Mouse (Mus musculus) thymus, postnatal 4 days (tissue): ENCODE measurements around the gene Tlr2.
A peak's percentile ranks its signal among the peaks of the same experiment; 100 is the strongest.

Experiments
- DNase-seq: peaks from one replicate; pipeline ENCODE4 v3.0.0; 2021

Gene Tlr2

DNA sequence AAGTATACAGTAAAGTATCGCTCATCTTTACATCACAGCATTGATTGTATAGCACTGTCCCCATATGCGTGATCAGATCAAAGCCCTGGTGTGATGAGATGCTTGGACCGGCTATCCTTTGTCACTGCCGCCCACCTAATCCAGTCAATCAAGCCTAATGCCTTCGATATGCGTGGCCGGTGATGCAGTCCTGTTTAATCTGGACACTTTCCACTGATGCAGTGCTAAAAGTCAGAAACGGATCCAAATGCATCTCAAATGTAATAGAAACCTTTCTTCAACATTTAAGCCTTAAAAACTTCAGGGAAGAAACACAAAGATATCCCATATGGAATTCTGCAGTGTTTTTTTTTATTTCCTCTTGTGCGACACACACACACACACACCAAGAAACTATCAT lies 13.9 kb downstream of the Tlr2 start:
- no peak for DNase-seq

DNA sequence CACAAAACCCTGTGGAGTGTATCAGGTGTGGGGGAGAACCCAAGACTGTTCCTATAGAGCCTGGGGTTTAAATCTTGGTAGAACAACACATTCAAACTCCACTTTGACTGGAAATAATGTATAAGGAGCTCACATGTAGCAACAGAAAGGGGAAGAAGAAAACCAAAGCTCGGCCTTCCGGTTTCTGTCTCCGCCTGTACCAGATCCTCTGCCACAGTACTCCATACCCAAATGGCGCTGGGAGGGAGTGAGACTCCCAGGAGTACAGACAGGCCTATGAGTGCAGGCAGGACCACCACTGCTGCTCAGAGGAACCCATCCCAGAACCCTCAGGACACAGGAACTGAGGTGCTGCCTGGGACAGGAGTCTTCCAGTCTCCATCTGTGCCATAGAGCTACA lies 17.8 kb downstream of the Tlr2 start:
- DNase-seq: no peak

DNA sequence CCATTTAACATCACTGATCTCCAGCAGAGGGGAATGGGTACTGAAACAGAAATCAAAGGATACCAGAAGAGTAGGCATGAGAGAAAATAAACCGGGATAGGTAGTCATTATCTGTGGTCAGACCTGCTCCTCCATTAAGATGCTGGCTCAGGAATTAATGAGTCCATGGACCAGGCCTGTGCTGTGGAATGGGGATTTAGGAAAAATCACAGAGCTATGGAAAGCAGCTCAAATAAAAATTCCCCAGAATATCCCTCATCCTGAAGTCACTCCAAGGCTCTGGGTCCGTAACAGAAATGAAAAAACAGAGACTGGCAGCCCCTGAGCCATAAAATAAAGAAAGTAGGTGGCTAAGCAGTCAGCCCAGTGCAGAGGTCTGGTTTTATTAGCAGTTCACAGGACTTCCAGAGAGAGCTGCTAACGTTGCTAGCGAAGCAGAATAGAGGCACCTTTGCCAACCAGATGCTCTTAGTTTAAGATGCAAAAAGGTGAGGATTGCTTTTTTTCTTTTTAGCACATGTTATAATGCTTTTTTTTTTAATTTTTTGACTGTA lies 25.1 kb downstream of the Tlr2 start:
- DNase-seq: no peak

DNA sequence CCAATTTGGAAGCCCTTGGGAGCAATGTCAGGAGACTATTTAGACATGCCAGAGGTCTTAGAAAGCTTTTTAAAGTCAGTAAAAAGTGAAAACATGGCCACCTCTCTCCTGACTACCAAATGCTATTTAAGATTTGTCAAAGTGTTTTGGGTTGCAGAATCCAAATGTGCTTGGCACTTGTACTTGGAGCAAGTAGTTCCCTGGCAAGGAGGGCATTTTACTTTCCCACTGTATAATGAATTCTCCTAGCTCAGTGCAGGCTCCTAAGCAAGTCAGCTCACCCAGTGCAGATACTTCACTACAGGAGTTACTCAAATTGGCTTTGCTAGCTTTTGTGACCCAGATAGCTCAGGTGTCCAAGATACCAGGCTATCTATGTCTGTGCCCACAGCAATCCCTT lies 28.7 kb downstream of the Tlr2 start:
- no peak for DNase-seq

DNA sequence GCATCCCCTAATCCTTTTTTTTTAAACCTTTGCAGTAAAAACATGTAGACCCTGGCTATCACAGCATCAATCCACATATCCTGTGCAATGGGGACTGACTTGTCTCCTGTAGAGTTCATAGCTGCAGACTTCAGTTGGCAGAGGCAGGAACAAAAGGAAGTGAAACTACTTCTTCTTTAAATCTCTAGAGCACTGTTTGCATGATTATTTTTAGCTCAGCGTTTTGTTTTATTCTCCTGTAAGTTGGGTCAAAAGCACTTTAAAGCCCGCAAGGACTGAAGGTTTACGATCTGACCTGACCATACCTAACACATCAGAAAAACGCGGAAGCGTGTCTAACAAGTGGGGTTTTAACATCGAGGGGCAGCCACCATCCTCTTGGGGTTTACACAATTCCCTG lies 29.6 kb downstream of the Tlr2 start:
- no peak for DNase-seq

DNA sequence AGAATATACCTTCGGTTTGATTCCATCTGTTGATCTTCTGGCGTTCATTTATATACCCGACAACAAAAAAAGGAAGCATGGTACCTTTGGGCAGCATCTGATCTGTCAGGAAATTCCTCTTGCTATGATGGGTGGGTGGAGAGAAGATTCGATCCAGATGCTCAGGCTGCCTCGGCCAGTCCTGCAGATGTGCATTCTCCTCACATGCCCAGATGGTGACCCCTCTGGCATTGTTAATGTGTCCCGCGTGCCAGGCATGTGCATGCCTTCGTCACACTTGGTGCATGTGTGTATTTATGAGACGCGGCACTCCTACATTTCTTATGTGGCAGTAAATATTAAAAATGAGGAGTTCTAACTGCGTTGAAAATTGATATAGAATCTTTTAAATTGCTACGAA lies 33.1 kb downstream of the Tlr2 start:
- DNase-seq: no peak

DNA sequence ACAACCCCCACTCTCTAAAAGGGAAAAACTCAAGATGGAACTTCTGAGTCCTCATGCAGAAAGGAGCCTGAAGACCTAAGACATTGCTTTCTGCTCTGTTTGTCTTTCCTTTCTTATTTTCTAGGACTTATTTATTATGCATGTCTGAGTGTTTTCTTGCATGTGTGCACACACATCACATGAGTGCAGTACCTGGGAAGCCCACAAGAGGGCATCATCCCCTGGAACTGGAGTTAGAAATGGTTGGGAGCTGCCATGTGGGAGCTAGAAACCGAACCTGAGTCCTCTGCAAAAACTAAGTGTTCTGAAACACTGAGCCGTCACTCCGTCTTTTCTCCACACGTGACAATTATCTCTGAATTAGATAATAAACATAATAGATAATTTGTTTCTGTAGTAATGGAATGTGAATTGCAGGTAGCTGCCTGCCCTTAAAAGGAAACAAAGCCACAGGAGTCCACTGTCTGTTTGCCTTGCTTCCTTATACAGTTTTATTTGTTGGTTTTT lies 39.9 kb downstream of the Tlr2 start:
- peak; percentile 26 for DNase-seq

GRCm38 (mm10) chr3:83799486-83799885 lies 42.1 kb downstream of the Tlr2 start:
- no peak for DNase-seq

DNA sequence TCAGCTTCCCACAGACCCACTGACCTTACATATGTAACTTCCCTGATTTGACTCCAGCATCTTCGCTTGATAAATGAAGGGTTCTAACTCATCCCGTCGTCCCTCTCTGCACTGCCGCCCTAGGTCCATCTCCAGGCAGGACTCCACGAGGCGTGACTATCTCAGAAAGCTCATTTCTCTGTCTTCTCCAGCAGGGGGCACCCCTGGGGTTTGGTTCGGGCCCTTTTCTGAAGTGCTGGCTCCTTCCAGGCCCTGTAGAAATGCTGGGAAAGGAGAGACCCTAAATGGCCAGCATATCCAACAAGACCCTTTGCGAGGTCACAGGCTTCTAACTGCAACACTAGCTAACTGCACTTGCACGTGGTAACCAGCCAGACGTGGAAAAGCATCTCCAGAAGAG lies 43.7 kb downstream of the Tlr2 start:
- peak; percentile 70 for DNase-seq

DNA sequence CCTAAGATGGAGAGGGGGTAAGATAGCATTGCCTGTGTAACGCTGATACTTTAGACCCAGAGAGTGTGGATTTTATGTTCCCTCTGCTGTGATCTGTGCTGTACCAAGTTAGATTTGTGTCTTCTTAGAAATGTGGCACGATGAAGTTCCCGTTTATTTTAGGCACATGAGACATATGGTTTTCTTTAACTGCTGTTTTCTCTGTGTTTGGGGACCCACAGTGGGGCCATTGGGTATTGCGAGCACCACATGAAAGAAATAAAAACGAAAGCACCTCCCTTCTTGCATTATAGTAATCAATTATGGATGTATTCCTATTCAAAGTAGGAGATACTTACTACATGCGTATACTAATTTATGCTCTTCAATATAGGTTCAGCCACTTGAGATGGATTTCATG lies 44.5 kb downstream of the Tlr2 start:
- no peak for DNase-seq

- no peak for DNase-seq
Observed at GRCm38 (mm10) chr3:83791444-83791843, 50.1 kb downstream of the Tlr2 start.

DNA sequence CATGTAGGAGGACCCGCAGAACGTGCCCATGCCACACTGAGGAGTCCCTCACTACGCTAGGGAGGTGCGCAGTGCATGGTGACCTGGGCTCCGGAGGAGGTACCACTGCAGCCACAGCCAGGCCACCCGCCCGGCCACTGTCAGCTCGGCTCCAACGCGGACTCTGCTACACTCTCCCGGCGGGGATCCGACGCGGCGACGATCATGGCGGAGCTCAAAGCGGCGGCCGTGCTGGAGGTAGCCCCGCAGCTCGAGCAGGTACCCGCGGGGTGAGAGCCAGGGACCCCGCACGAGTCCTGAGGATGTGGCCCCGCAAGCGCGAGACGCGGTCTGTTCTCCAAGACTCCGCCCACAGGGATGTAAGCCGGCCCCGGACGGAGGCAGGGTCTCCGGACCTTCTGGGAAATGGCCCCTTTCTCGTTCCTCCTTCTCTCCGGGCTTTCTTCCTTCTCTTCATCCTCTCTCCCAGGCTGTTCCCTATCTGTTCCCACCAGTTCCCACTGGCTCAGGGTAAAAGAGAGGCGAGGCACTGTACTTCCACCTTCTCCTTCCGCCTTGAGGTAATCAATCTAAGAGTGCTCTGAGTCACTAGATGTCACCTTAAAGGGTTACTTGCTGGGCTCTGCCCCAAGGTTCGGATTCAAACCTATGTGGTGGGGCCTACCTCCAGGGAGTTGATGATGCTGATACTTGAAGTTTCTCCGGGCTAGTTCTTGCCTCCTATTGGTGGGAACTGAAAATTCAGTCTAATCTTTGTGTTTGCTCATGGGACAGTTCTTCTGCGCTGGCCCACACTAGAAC lies 51.7 kb downstream of the Tlr2 start:
- DNase-seq: peak; percentile 31

- DNase-seq: no peak
Observed at GRCm38 (mm10) chr3:83787776-83788305, 53.7 kb downstream of the Tlr2 start.

- DNase-seq: no peak
Observed at GRCm38 (mm10) chr3:83787086-83787485, 54.5 kb downstream of the Tlr2 start.
